Mouse (Mus musculus): ENCODE measurements around the gene Smc5. TPM values are rescaled to one million over a fixed set of nuclear protein-coding genes. Genes with fewer than 3 reads are reported as not detected.

Gene Smc5
- polyA plus RNA-seq, 1 experiment from 2014 or later = 25.9 TPM

GRCm38 (mm10) chr19:23297191-23297590 lies 23.5 kb upstream of the Smc5 start:
- ATAC-seq = no peak
- H3K36me3 ChIP-seq (ENCODE audit: control insufficient read depth, insufficient read depth, low read length) = no peaks in the 10 kb centered on the region
- no peaks in the 10 kb centered on the region for H3K27me3 ChIP-seq (ENCODE audit: control insufficient read depth, insufficient read depth, low read depth, low read length)
- no peak overlapping the region for H3K4me3 ChIP-seq (ENCODE audit: low read depth, low read length)
- H3K4me1 ChIP-seq (ENCODE audit: control insufficient read depth, insufficient read depth, low read length) = no peaks in the 10 kb centered on the region
- no peak overlapping the region for H3K9ac ChIP-seq (ENCODE audit: low read depth, low read length)
- no peak overlapping the region for H3K4me2 ChIP-seq (ENCODE audit: low read length)
- H3K27ac ChIP-seq (ENCODE audit: low read length) = no peak overlapping the region
- H3K9me3 ChIP-seq (replicated peaks; ENCODE audit: control insufficient read depth, low read length, poor library complexity, severe bottlenecking) = no peaks in the 10 kb centered on the region

- Histone ChIP-seq H3K4me1 (ENCODE audit: control insufficient read depth, insufficient read depth, low read length) (no peaks in the 10 kb centered on the region), H3K4me3 (ENCODE audit: low read depth, low read length) (no peak overlapping the region), H3K36me3 (ENCODE audit: control insufficient read depth, insufficient read depth, low read length) (no peaks in the 10 kb centered on the region), H3K27me3 (ENCODE audit: control insufficient read depth, insufficient read depth, low read depth, low read length) (no peaks in the 10 kb centered on the region), H3K4me2 (ENCODE audit: low read length) (no peak overlapping the region), H3K9me3 (replicated peaks; ENCODE audit: control insufficient read depth, low read length, poor library complexity, severe bottlenecking) (no peaks in the 10 kb centered on the region), H3K27ac (ENCODE audit: low read length) (no peak overlapping the region), H3K9ac (ENCODE audit: low read depth, low read length) (no peak overlapping the region)
- ATAC-seq = no peak
- WGBS = 73% methylated on average over 1 of the region's 1 CpGs
These were observed 15.6 kb upstream of the Smc5 start for GRCm38 (mm10) chr19:23289251-23289650.

- no peak for ATAC-seq
- Histone ChIP-seq H3K4me3 (ENCODE audit: low read depth, low read length) (no peak overlapping the region), H3K9me3 (replicated peaks; ENCODE audit: control insufficient read depth, low read length, poor library complexity, severe bottlenecking) (no peaks in the 10 kb centered on the region), H3K27ac (ENCODE audit: low read length) (no peak overlapping the region), H3K36me3 (ENCODE audit: control insufficient read depth, insufficient read depth, low read length) (no peaks in the 10 kb centered on the region), H3K9ac (ENCODE audit: low read depth, low read length) (no peak overlapping the region), H3K4me1 (ENCODE audit: control insufficient read depth, insufficient read depth, low read length) (no peaks in the 10 kb centered on the region), H3K27me3 (ENCODE audit: control insufficient read depth, insufficient read depth, low read depth, low read length) (no peaks in the 10 kb centered on the region), H3K4me2 (ENCODE audit: low read length) (no peak overlapping the region)
- WGBS = 58% methylated on average over 8 of the region's 8 CpGs
These were observed 8.4 kb upstream of the Smc5 start for GRCm38 (mm10) chr19:23281911-23282660.

- no peaks in the 10 kb centered on the region for H3K9me3 ChIP-seq (replicated peaks; ENCODE audit: control insufficient read depth, low read length, poor library complexity, severe bottlenecking)
- no peak overlapping the region for H3K27ac ChIP-seq (ENCODE audit: low read length)
- peaks cover 9% of the 10 kb centered on the region for H3K4me1 ChIP-seq (ENCODE audit: control insufficient read depth, insufficient read depth, low read length)
- WGBS = 46% methylated on average over 4 of the region's 4 CpGs
- no peaks in the 10 kb centered on the region for H3K36me3 ChIP-seq (ENCODE audit: control insufficient read depth, insufficient read depth, low read length)
- H3K4me2 ChIP-seq (ENCODE audit: low read length) = peak overlapping the region; percentile 83
- no peaks in the 10 kb centered on the region for H3K27me3 ChIP-seq (ENCODE audit: control insufficient read depth, insufficient read depth, low read depth, low read length)
- ATAC-seq = peak; percentile 66
- peak overlapping the region; percentile 94 for H3K4me3 ChIP-seq (ENCODE audit: low read depth, low read length)
- peak overlapping the region; percentile 82 for H3K9ac ChIP-seq (ENCODE audit: low read depth, low read length)
These were observed 492 bp upstream of the Smc5 start for GRCm38 (mm10) chr19:23274054-23274724.

- Histone ChIP-seq H3K4me2 (ENCODE audit: low read length) (no peak overlapping the region), H3K36me3 (ENCODE audit: control insufficient read depth, insufficient read depth, low read length) (peaks cover 34% of the 10 kb centered on the region), H3K4me3 (ENCODE audit: low read depth, low read length) (no peak overlapping the region), H3K9ac (ENCODE audit: low read depth, low read length) (no peak overlapping the region), H3K4me1 (ENCODE audit: control insufficient read depth, insufficient read depth, low read length) (no peaks in the 10 kb centered on the region), H3K9me3 (replicated peaks; ENCODE audit: control insufficient read depth, low read length, poor library complexity, severe bottlenecking) (no peaks in the 10 kb centered on the region), H3K27ac (ENCODE audit: low read length) (no peak overlapping the region), H3K27me3 (ENCODE audit: control insufficient read depth, insufficient read depth, low read depth, low read length) (no peaks in the 10 kb centered on the region)
- ATAC-seq = no peak
- 85% methylated on average over 9 of the region's 9 CpGs for WGBS
These were observed 16.9 kb downstream of the Smc5 start for GRCm38 (mm10) chr19:23256771-23257170.

- WGBS = 91% methylated on average over 2 of the region's 2 CpGs
- no peaks in the 10 kb centered on the region for H3K9me3 ChIP-seq (replicated peaks; ENCODE audit: control insufficient read depth, low read length, poor library complexity, severe bottlenecking)
- H3K27me3 ChIP-seq (ENCODE audit: control insufficient read depth, insufficient read depth, low read depth, low read length) = no peaks in the 10 kb centered on the region
- H3K9ac ChIP-seq (ENCODE audit: low read depth, low read length) = no peak overlapping the region
- H3K4me3 ChIP-seq (ENCODE audit: low read depth, low read length) = no peak overlapping the region
- peaks cover 8% of the 10 kb centered on the region for H3K36me3 ChIP-seq (ENCODE audit: control insufficient read depth, insufficient read depth, low read length)
- H3K4me1 ChIP-seq (ENCODE audit: control insufficient read depth, insufficient read depth, low read length) = no peaks in the 10 kb centered on the region
- no peak overlapping the region for H3K4me2 ChIP-seq (ENCODE audit: low read length)
- no peak overlapping the region for H3K27ac ChIP-seq (ENCODE audit: low read length)
- no peak for ATAC-seq
These were observed 27.2 kb downstream of the Smc5 start for GRCm38 (mm10) chr19:23246473-23246872.

- 48% methylated on average over 4 of the region's 4 CpGs for WGBS
These were observed 48.6 kb downstream of the Smc5 start for GRCm38 (mm10) chr19:23225065-23225464.

GRCm38 (mm10) chr19:23214326-23214725 lies 59.4 kb downstream of the Smc5 start:
- WGBS = 59% methylated on average over 8 of the region's 8 CpGs
- H3K9me3 ChIP-seq (replicated peaks; ENCODE audit: control insufficient read depth, low read length, poor library complexity, severe bottlenecking) = no peaks in the 10 kb centered on the region
- peaks cover 16% of the 10 kb centered on the region for H3K36me3 ChIP-seq (ENCODE audit: control insufficient read depth, insufficient read depth, low read length)
- H3K27ac ChIP-seq (ENCODE audit: low read length) = peak overlapping the region; percentile 28; the same call in 1 of the 2 replicates
- H3K27me3 ChIP-seq (ENCODE audit: control insufficient read depth, insufficient read depth, low read depth, low read length) = no peaks in the 10 kb centered on the region
- no peak overlapping the region for H3K4me2 ChIP-seq (ENCODE audit: low read length)
- no peak overlapping the region for H3K9ac ChIP-seq (ENCODE audit: low read depth, low read length)
- no peaks in the 10 kb centered on the region for H3K4me1 ChIP-seq (ENCODE audit: control insufficient read depth, insufficient read depth, low read length)
- no peak for ATAC-seq
- H3K4me3 ChIP-seq (ENCODE audit: low read depth, low read length) = no peak overlapping the region

More at GRCm38 (mm10) chr19:23225065-23225464, 48.6 kb downstream of the Smc5 start:
- H3K36me3 ChIP-seq (ENCODE audit: control insufficient read depth, insufficient read depth, low read length) = peaks cover 13% of the 10 kb centered on the region
- no peak overlapping the region for H3K4me2 ChIP-seq (ENCODE audit: low read length)
- no peaks in the 10 kb centered on the region for H3K27me3 ChIP-seq (ENCODE audit: control insufficient read depth, insufficient read depth, low read depth, low read length)
- H3K9ac ChIP-seq (ENCODE audit: low read depth, low read length) = no peak overlapping the region
- no peak for ATAC-seq
- H3K4me1 ChIP-seq (ENCODE audit: control insufficient read depth, insufficient read depth, low read length) = no peaks in the 10 kb centered on the region
- no peak overlapping the region for H3K4me3 ChIP-seq (ENCODE audit: low read depth, low read length)
- no peaks in the 10 kb centered on the region for H3K9me3 ChIP-seq (replicated peaks; ENCODE audit: control insufficient read depth, low read length, poor library complexity, severe bottlenecking)
- H3K27ac ChIP-seq (ENCODE audit: low read length) = no peak overlapping the region

- ATAC-seq = no peak
- WGBS = 89% methylated on average over 6 of the region's 6 CpGs
These were observed 62.4 kb downstream of the Smc5 start for GRCm38 (mm10) chr19:23211325-23211724.

More at GRCm38 (mm10) chr19:23211325-23211724, 62.4 kb downstream of the Smc5 start:
- H3K9ac ChIP-seq (ENCODE audit: low read depth, low read length) = no peak overlapping the region
- H3K27me3 ChIP-seq (ENCODE audit: control insufficient read depth, insufficient read depth, low read depth, low read length) = no peaks in the 10 kb centered on the region
- H3K36me3 ChIP-seq (ENCODE audit: control insufficient read depth, insufficient read depth, low read length) = peaks cover 10% of the 10 kb centered on the region
- no peak overlapping the region for H3K4me2 ChIP-seq (ENCODE audit: low read length)
- H3K4me1 ChIP-seq (ENCODE audit: control insufficient read depth, insufficient read depth, low read length) = no peaks in the 10 kb centered on the region
- H3K9me3 ChIP-seq (replicated peaks; ENCODE audit: control insufficient read depth, low read length, poor library complexity, severe bottlenecking) = no peaks in the 10 kb centered on the region
- H3K4me3 ChIP-seq (ENCODE audit: low read depth, low read length) = no peak overlapping the region
- H3K27ac ChIP-seq (ENCODE audit: low read length) = no peak overlapping the region

All from midbrain, embryonic 16.5 days (tissue).